Mouse (Mus musculus): Measurements from ENCODE around the gene Stra6. TPM values are rescaled to one million over a fixed set of nuclear protein-coding genes. Genes with fewer than 3 reads are reported as not detected.

Stra6 gene
- not detected in 2 replicates for total RNA-seq (2014; fragmentation: Nextera tagmentation)
- 0.11 TPM in 1 of 2 replicates, not detected in the other for total RNA-seq (2017)
- polyA plus RNA-seq (2012), result not detected in 2 replicates

GRCm38 (mm10) chr9:58063531-58063930, at the start of gene Stra6:
TSS of gene Stra6 (plus strand) at chr9:58063788.
- no peak within 1 kb of the TSS for H3K4me3 ChIP-seq (ENCODE audit: low read depth, low read length)
- no peaks in the 10 kb centered on the region for H3K36me3 ChIP-seq (replicated peaks)
- TF ChIP-seq GATA2 (IDR thresholded peaks at IDR 0.05; ENCODE audit: borderline replicate concordance, low read depth, low read length), result no peak
- no peak for TF ChIP-seq GATA1 (IDR thresholded peaks at IDR 0.05; ENCODE audit: borderline replicate concordance, low read length)
- no peak for TF ChIP-seq CTCF (IDR thresholded peaks at IDR 0.05; ENCODE audit: low read depth, low read length)
- TF ChIP-seq POLR2AphosphoS5 (IDR thresholded peaks at IDR 0.05; ENCODE audit: insufficient replicate concordance, low read depth, low read length), result no peak
- no peak for TF ChIP-seq TAL1 (conservative IDR thresholded peaks at IDR 0.05; ENCODE audit: low read depth, low read length)
- DNase-seq (ENCODE audit: low spot score) (no peak), ATAC-seq (ENCODE audit: extremely low read depth, insufficient number of reproducible peaks, low FRiP score, poor library complexity, severe bottlenecking) (no peak)
- no peaks in the 10 kb centered on the region for H3K9me3 ChIP-seq (replicated peaks)
- H3K27me3 ChIP-seq (ENCODE audit: insufficient read depth, low read length), result peaks cover 7% of the 10 kb centered on the region; the same call in 1 of the 2 replicates
- H3K4me1 ChIP-seq (ENCODE audit: insufficient read depth, low read depth, low read length), result no peaks in the 10 kb centered on the region; the same call in 1 of the 2 replicates

- no peaks in the 10 kb centered on the region for H3K4me1 ChIP-seq (ENCODE audit: insufficient read depth, low read depth, low read length)
Measured at GRCm38 (mm10) chr9:58014393-58015160, 49.0 kb upstream of the Stra6 start.

GRCm38 (mm10) chr9:58015856-58016255, 47.7 kb upstream of the Stra6 start:
- TF ChIP-seq CTCF (IDR thresholded peaks at IDR 0.05; ENCODE audit: low read depth, low read length), result no peak
- no peak for TF ChIP-seq POLR2AphosphoS5 (IDR thresholded peaks at IDR 0.05; ENCODE audit: insufficient replicate concordance, low read depth, low read length)
- no peak for TF ChIP-seq GATA1 (IDR thresholded peaks at IDR 0.05; ENCODE audit: borderline replicate concordance, low read length)
- no peak for TF ChIP-seq TAL1 (conservative IDR thresholded peaks at IDR 0.05; ENCODE audit: low read depth, low read length)
- TF ChIP-seq GATA2 (IDR thresholded peaks at IDR 0.05; ENCODE audit: borderline replicate concordance, low read depth, low read length), result no peak
- H3K4me3 ChIP-seq (ENCODE audit: low read depth, low read length), result no peak overlapping the region
- H3K9me3 ChIP-seq (replicated peaks), result no peaks in the 10 kb centered on the region
- DNase-seq (ENCODE audit: low spot score), result no peak
- H3K27me3 ChIP-seq (ENCODE audit: insufficient read depth, low read length), result peaks cover 29% of the 10 kb centered on the region
- H3K4me1 ChIP-seq (ENCODE audit: insufficient read depth, low read depth, low read length), result no peaks in the 10 kb centered on the region
- no peak for ATAC-seq (ENCODE audit: extremely low read depth, insufficient number of reproducible peaks, low FRiP score, poor library complexity, severe bottlenecking)
- H3K36me3 ChIP-seq (replicated peaks), result no peaks in the 10 kb centered on the region

More at GRCm38 (mm10) chr9:58014393-58015160, 49.0 kb upstream of the Stra6 start:
- H3K4me3 ChIP-seq (ENCODE audit: low read depth, low read length), result no peak overlapping the region
- H3K27me3 ChIP-seq (ENCODE audit: insufficient read depth, low read length), result peaks cover 27% of the 10 kb centered on the region
- no peaks in the 10 kb centered on the region for H3K9me3 ChIP-seq (replicated peaks)
- ATAC-seq (ENCODE audit: extremely low read depth, insufficient number of reproducible peaks, low FRiP score, poor library complexity, severe bottlenecking) (no peak), DNase-seq (ENCODE audit: low spot score) (no peak)
- no peaks in the 10 kb centered on the region for H3K36me3 ChIP-seq (replicated peaks)
- TF ChIP-seq TAL1 (conservative IDR thresholded peaks at IDR 0.05; ENCODE audit: low read depth, low read length) (no peak), GATA1 (IDR thresholded peaks at IDR 0.05; ENCODE audit: borderline replicate concordance, low read length) (no peak), GATA2 (IDR thresholded peaks at IDR 0.05; ENCODE audit: borderline replicate concordance, low read depth, low read length) (no peak), POLR2AphosphoS5 (IDR thresholded peaks at IDR 0.05; ENCODE audit: insufficient replicate concordance, low read depth, low read length) (no peak), CTCF (IDR thresholded peaks at IDR 0.05; ENCODE audit: low read depth, low read length) (no peak)

GRCm38 (mm10) chr9:58016962-58017361, 46.6 kb upstream of the Stra6 start:
- peaks cover 25% of the 10 kb centered on the region for H3K27me3 ChIP-seq (ENCODE audit: insufficient read depth, low read length)
- no peak for DNase-seq (ENCODE audit: low spot score)
- TF ChIP-seq CTCF (IDR thresholded peaks at IDR 0.05; ENCODE audit: low read depth, low read length) (no peak), TAL1 (conservative IDR thresholded peaks at IDR 0.05; ENCODE audit: low read depth, low read length) (no peak)
- H3K4me1 ChIP-seq (ENCODE audit: insufficient read depth, low read depth, low read length), result no peaks in the 10 kb centered on the region
- ATAC-seq (ENCODE audit: extremely low read depth, insufficient number of reproducible peaks, low FRiP score, poor library complexity, severe bottlenecking), result no peak
- H3K9me3 ChIP-seq (replicated peaks), result no peaks in the 10 kb centered on the region
- no peaks in the 10 kb centered on the region for H3K36me3 ChIP-seq (replicated peaks)
- H3K4me3 ChIP-seq (ENCODE audit: low read depth, low read length), result no peak overlapping the region

GRCm38 (mm10) chr9:58018385-58018784, 45.2 kb upstream of the Stra6 start:
- TF ChIP-seq GATA1 (IDR thresholded peaks at IDR 0.05; ENCODE audit: borderline replicate concordance, low read length), result no peak
- TF ChIP-seq GATA2 (IDR thresholded peaks at IDR 0.05; ENCODE audit: borderline replicate concordance, low read depth, low read length), result no peak
- no peak for TF ChIP-seq TAL1 (conservative IDR thresholded peaks at IDR 0.05; ENCODE audit: low read depth, low read length)
- no peak for TF ChIP-seq POLR2AphosphoS5 (IDR thresholded peaks at IDR 0.05; ENCODE audit: insufficient replicate concordance, low read depth, low read length)
- TF ChIP-seq CTCF (IDR thresholded peaks at IDR 0.05; ENCODE audit: low read depth, low read length), result no peak
- no peak for DNase-seq (ENCODE audit: low spot score)
- H3K36me3 ChIP-seq (replicated peaks), result no peaks in the 10 kb centered on the region
- no peaks in the 10 kb centered on the region for H3K4me1 ChIP-seq (ENCODE audit: insufficient read depth, low read depth, low read length)
- H3K4me3 ChIP-seq (ENCODE audit: low read depth, low read length), result no peak overlapping the region
- H3K27me3 ChIP-seq (ENCODE audit: insufficient read depth, low read length), result peaks cover 16% of the 10 kb centered on the region
- ATAC-seq (ENCODE audit: extremely low read depth, insufficient number of reproducible peaks, low FRiP score, poor library complexity, severe bottlenecking), result no peak
- H3K9me3 ChIP-seq (replicated peaks), result no peaks in the 10 kb centered on the region

- Histone ChIP-seq H3K4me3 (ENCODE audit: low read depth, low read length) (no peak overlapping the region), H3K27me3 (ENCODE audit: insufficient read depth, low read length) (peaks cover 13% of the 10 kb centered on the region), H3K36me3 (replicated peaks) (no peaks in the 10 kb centered on the region), H3K9me3 (replicated peaks) (no peaks in the 10 kb centered on the region), H3K4me1 (ENCODE audit: insufficient read depth, low read depth, low read length) (no peaks in the 10 kb centered on the region)
- DNase-seq (ENCODE audit: low spot score) (no peak), ATAC-seq (ENCODE audit: extremely low read depth, insufficient number of reproducible peaks, low FRiP score, poor library complexity, severe bottlenecking) (no peak)
- TF ChIP-seq TAL1 (conservative IDR thresholded peaks at IDR 0.05; ENCODE audit: low read depth, low read length), result no peak
- no peak for TF ChIP-seq GATA2 (IDR thresholded peaks at IDR 0.05; ENCODE audit: borderline replicate concordance, low read depth, low read length)
- TF ChIP-seq GATA1 (IDR thresholded peaks at IDR 0.05; ENCODE audit: borderline replicate concordance, low read length), result no peak
- no peak for TF ChIP-seq POLR2AphosphoS5 (IDR thresholded peaks at IDR 0.05; ENCODE audit: insufficient replicate concordance, low read depth, low read length)
- TF ChIP-seq CTCF (IDR thresholded peaks at IDR 0.05; ENCODE audit: low read depth, low read length), result no peak
Measured at GRCm38 (mm10) chr9:58025995-58026394, 37.6 kb upstream of the Stra6 start.

Data from G1E (cell line).